Mouse (Mus musculus) midbrain, embryonic 13.5 days (tissue): ENCODE measurements around the gene Atp5g1. TPM values are rescaled to one million over a fixed set of nuclear protein-coding genes. Genes with fewer than 3 reads are reported as not detected.

Source experiments
- ATAC-seq: fragments of 200-750 bp; cut with Nextera tagmentation; 2 replicates; pipeline ENCODE4 v1.8.0; 2017; ENCODE audit warnings: mild to moderate bottlenecking, moderate TSS enrichment, moderate library complexity
- H3K27ac ChIP-seq: fragments of 300-500 bp; sonication (generic); 2 replicates; pipeline ENCODE4 v1.5.1; 2015; ENCODE audit warnings: inconsistent platforms, mild to moderate bottlenecking, moderate library complexity
- H3K27me3 ChIP-seq: fragments of 300-500 bp; sonication (generic); 2 replicates; pipeline ENCODE4 v1.6.1; 2015; ENCODE audit warnings: mild to moderate bottlenecking, inconsistent platforms
- H3K36me3 ChIP-seq: fragments of 300-500 bp; sonication (generic); 2 replicates; pipeline ENCODE4 v1.6.1; 2015; ENCODE audit warnings: mild to moderate bottlenecking, inconsistent platforms
- H3K4me1 ChIP-seq: fragments of 300-500 bp; sonication (generic); replicated peaks from 2 replicates; pipeline ENCODE4 v1.6.1; 2015; ENCODE audit warnings: inconsistent platforms
- H3K4me2 ChIP-seq: fragments of 300-500 bp; sonication (generic); replicated peaks from 2 replicates; pipeline ENCODE4 v1.6.1; 2015; ENCODE audit warnings: moderate library complexity, mild to moderate bottlenecking, inconsistent platforms
- H3K4me3 ChIP-seq: fragments of 300-500 bp; sonication (generic); replicated peaks from 2 replicates; pipeline ENCODE4 v1.5.1; 2015; ENCODE audit warnings: mild to moderate bottlenecking, inconsistent platforms
- H3K9ac ChIP-seq: fragments of 300-500 bp; sonication (generic); replicated peaks from 2 replicates; pipeline ENCODE4 v1.6.1; 2015; ENCODE audit warnings: mild to moderate bottlenecking, inconsistent platforms
- H3K9me3 ChIP-seq: fragments of 300-500 bp; sonication (generic); 2 replicates; pipeline ENCODE4 v1.6.1; 2016; ENCODE audit warnings: mild to moderate bottlenecking, inconsistent platforms
- WGBS: fragments of 180-500 bp; shearing (Covaris S2); methylation state at CpG from one replicate; pipeline ENCODE4 v1.1.7; 2015; 5-methylcytosine and 5-hydroxymethylcytosine counted together
- polyA plus RNA-seq: library from polyadenylated mRNA; unstranded; fragments of >200 nt; fragmentation: Nextera tagmentation; extraction: Ambion mirVana; gene quantifications from 2 replicates; pipeline ENCODE4 v1.2.1, GENCODE M21; 2015

Gene Atp5g1
- polyA plus RNA-seq, 1 experiment from 2014 or later = 423 TPM

- no peak overlapping the region for H3K4me3 ChIP-seq
- WGBS = 80% methylated on average over 5 of the region's 5 CpGs
- H3K27me3 ChIP-seq = no peaks in the 10 kb centered on the region
- no peak overlapping the region for H3K9ac ChIP-seq
- H3K36me3 ChIP-seq = peaks cover 18% of the 10 kb centered on the region
- H3K27ac ChIP-seq = no peak overlapping the region
- H3K9me3 ChIP-seq = no peaks in the 10 kb centered on the region
- peaks cover 23% of the 10 kb centered on the region for H3K4me1 ChIP-seq
- no peak overlapping the region for H3K4me2 ChIP-seq
- no peak for ATAC-seq
These were observed 7.2 kb downstream of the Atp5g1 start for GRCm38 (mm10) chr11:96068231-96068630.

DNA sequence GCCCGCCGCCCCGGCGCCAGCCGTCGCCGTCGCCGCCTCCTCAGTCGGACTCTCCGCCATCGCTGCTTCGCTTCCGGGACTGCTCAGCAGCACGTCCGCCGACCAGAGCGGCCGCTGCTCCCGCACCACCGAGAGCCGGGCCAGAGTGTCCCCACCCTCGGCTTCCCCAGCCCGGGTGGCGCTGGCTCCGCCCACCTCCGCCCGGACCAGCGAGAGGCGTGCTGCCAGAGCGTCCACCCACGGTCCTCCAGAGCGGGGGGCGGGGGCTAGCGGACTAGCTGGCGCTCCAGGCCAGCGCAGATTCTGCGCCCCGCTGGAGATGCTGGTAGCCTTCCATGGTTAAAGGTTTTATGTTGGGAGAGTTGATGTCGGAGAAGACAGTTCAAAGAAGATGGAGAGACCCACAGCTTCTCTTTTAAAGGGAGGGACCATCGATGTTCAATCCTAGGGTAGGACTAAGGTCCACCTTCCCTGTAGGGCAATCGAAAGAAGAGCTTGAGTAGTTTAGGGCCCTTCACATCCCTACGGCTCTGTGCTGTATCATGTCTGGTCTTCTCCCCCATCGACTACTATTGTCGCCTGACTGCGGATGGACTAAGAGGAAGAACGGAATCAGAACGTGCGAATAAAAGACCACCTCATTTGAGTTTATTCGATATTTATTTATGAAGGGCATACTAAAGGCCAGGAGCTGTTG is 10.1 kb downstream of the Atp5g1 start, which contains the start of gene Ube2z:
Gene Ube2z (minus strand): TSS at position 174 of the 697 bp plus-strand sequence.
- no peaks in the 10 kb centered on the region for H3K9me3 ChIP-seq
- no peaks in the 10 kb centered on the region for H3K27me3 ChIP-seq
- H3K4me3 ChIP-seq = peak within 1 kb of the TSS; percentile 95
- H3K9ac ChIP-seq = peak within 1 kb of the TSS; percentile 98
- peaks cover 14% of the 10 kb centered on the region for H3K36me3 ChIP-seq
- H3K4me1 ChIP-seq = peaks cover 34% of the 10 kb centered on the region
- peak within 1 kb of the TSS; percentile 98 for H3K4me2 ChIP-seq
- peak; percentile 100 for ATAC-seq
- 5% methylated on average over 47 of the region's 50 CpGs for WGBS
- peak within 1 kb of the TSS; percentile 85 for H3K27ac ChIP-seq

- WGBS = under 1% methylated on average over 54 of the region's 64 CpGs
- Histone ChIP-seq H3K27me3 (no peaks in the 10 kb centered on the region), H3K4me2 (peak overlapping the region; percentile 98)
These were observed 10.8 kb downstream of the Atp5g1 start for GRCm38 (mm10) chr11:96064521-96065214.

GRCm38 (mm10) chr11:96058309-96058708 is 17.2 kb downstream of the Atp5g1 start:
- H3K27ac ChIP-seq = no peak overlapping the region
- no peak overlapping the region for H3K4me2 ChIP-seq
- H3K4me3 ChIP-seq = no peak overlapping the region
- peaks cover 14% of the 10 kb centered on the region for H3K4me1 ChIP-seq
- no peaks in the 10 kb centered on the region for H3K9me3 ChIP-seq
- WGBS = 92% methylated on average over 4 of the region's 4 CpGs
- peaks cover 68% of the 10 kb centered on the region for H3K36me3 ChIP-seq
- no peak overlapping the region for H3K9ac ChIP-seq
- ATAC-seq = no peak
- H3K27me3 ChIP-seq = no peaks in the 10 kb centered on the region

More at GRCm38 (mm10) chr11:96064521-96065214, 10.8 kb downstream of the Atp5g1 start:
- Histone ChIP-seq H3K4me3 (peak overlapping the region; percentile 95), H3K9me3 (no peaks in the 10 kb centered on the region), H3K9ac (peak overlapping the region; percentile 98), H3K27ac (peak overlapping the region; percentile 85), H3K36me3 (peaks cover 21% of the 10 kb centered on the region), H3K4me1 (peaks cover 34% of the 10 kb centered on the region)
- ATAC-seq = peak; percentile 75

GRCm38 (mm10) chr11:96050854-96051253 is 24.6 kb downstream of the Atp5g1 start:
- no peaks in the 10 kb centered on the region for H3K4me1 ChIP-seq
- H3K4me3 ChIP-seq = no peak overlapping the region
- peaks cover 89% of the 10 kb centered on the region for H3K36me3 ChIP-seq
- no peak overlapping the region for H3K9ac ChIP-seq
- H3K27ac ChIP-seq = no peak overlapping the region
- no peak for ATAC-seq
- no peaks in the 10 kb centered on the region for H3K27me3 ChIP-seq
- H3K9me3 ChIP-seq = no peaks in the 10 kb centered on the region
- 94% methylated on average over 3 of the region's 3 CpGs for whole genome bisulfite sequencing
- no peak overlapping the region for H3K4me2 ChIP-seq

GRCm38 (mm10) chr11:96049939-96050338 is 25.5 kb downstream of the Atp5g1 start:
- H3K27ac ChIP-seq = no peak overlapping the region
- no peaks in the 10 kb centered on the region for H3K27me3 ChIP-seq
- H3K4me1 ChIP-seq = no peaks in the 10 kb centered on the region
- no peak for ATAC-seq
- H3K4me2 ChIP-seq = no peak overlapping the region
- H3K9me3 ChIP-seq = no peaks in the 10 kb centered on the region
- WGBS = 84% methylated on average over 4 of the region's 4 CpGs
- H3K4me3 ChIP-seq = no peak overlapping the region
- peaks cover 87% of the 10 kb centered on the region for H3K36me3 ChIP-seq
- H3K9ac ChIP-seq = no peak overlapping the region

DNA sequence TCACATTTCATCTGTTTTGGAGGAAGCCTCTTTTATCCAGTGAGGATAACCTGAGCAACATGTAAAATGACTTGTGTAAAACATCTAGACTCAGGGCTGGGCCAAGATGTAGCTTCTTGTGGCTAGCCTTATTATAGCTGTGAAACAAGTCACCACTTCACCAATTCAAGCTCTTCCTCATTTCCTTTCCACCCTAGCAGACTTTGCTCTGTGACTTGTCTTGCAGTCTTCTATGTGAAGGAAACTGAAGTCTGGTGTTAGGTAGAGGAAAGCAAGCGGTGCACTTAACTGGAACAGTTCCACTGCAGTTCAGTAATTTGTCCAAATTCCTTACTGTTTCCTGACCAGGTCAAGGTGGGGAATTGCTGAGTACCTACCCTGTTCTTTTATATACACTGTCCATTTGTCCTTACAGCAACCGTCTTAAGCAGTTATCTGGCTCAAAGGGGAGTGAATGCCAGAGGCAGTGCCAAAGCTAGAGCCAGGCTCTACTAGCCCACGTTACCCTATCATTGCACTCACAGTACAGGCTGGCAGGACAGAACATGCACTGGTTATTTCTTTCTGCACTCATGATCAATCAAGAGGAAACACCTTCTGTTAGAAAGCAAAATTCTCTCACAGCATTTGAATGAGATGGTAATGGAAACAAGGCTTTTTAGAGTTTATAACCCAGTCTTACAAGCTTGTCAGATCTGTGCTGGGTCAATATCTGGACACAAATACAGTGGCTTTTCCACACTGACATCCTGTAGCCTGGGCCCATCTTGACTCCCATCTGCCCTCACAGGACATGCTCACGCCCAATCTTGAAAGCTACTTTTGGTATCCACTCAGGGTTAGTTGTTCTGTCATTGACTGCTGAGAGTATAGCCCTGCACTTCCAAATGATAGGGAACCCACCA is 27.7 kb downstream of the Atp5g1 start:
- Histone ChIP-seq H3K27ac (no peak overlapping the region; the same call in 1 of the 2 replicates), H3K4me3 (no peak overlapping the region), H3K4me1 (no peaks in the 10 kb centered on the region), H3K4me2 (no peak overlapping the region), H3K27me3 (no peaks in the 10 kb centered on the region), H3K9ac (no peak overlapping the region), H3K36me3 (peaks cover 90% of the 10 kb centered on the region), H3K9me3 (no peaks in the 10 kb centered on the region)
- 94% methylated on average over 4 of the region's 4 CpGs for WGBS
- ATAC-seq = no peak

GRCm38 (mm10) chr11:96046793-96047192 is 28.7 kb downstream of the Atp5g1 start:
- Histone ChIP-seq H3K9ac (no peak overlapping the region), H3K4me3 (no peak overlapping the region), H3K36me3 (peaks cover 85% of the 10 kb centered on the region), H3K9me3 (no peaks in the 10 kb centered on the region), H3K4me2 (no peak overlapping the region), H3K27me3 (no peaks in the 10 kb centered on the region), H3K4me1 (no peaks in the 10 kb centered on the region), H3K27ac (no peak overlapping the region)
- ATAC-seq = no peak
- 83% methylated on average over 2 of the region's 2 CpGs for WGBS

- WGBS = 83% methylated on average over 8 of the region's 8 CpGs
- no peak overlapping the region for H3K4me3 ChIP-seq
- no peak overlapping the region for H3K4me2 ChIP-seq
- no peaks in the 10 kb centered on the region for H3K4me1 ChIP-seq
- no peak overlapping the region for H3K9ac ChIP-seq
- H3K27ac ChIP-seq = no peak overlapping the region
- H3K36me3 ChIP-seq = peaks cover 83% of the 10 kb centered on the region
- no peak for ATAC-seq
- H3K27me3 ChIP-seq = no peaks in the 10 kb centered on the region
- no peaks in the 10 kb centered on the region for H3K9me3 ChIP-seq
These were observed 29.4 kb downstream of the Atp5g1 start for GRCm38 (mm10) chr11:96046028-96046427.

- no peak for ATAC-seq
These were observed 30.5 kb downstream of the Atp5g1 start for GRCm38 (mm10) chr11:96044803-96045567.

GRCm38 (mm10) chr11:96038560-96038959 is 36.9 kb downstream of the Atp5g1 start:
- ATAC-seq = no peak
- H3K27me3 ChIP-seq = no peaks in the 10 kb centered on the region
- H3K9ac ChIP-seq = no peak overlapping the region
- peaks cover 25% of the 10 kb centered on the region for H3K4me1 ChIP-seq
- H3K36me3 ChIP-seq = peaks cover 45% of the 10 kb centered on the region
- no peaks in the 10 kb centered on the region for H3K9me3 ChIP-seq
- H3K27ac ChIP-seq = no peak overlapping the region
- H3K4me2 ChIP-seq = no peak overlapping the region
- WGBS = 92% methylated on average over 1 of the region's 1 CpGs
- H3K4me3 ChIP-seq = no peak overlapping the region

More at GRCm38 (mm10) chr11:96044803-96045567, 30.5 kb downstream of the Atp5g1 start:
- Histone ChIP-seq H3K4me3 (no peak overlapping the region), H3K4me2 (no peak overlapping the region), H3K27me3 (no peaks in the 10 kb centered on the region), H3K27ac (no peak overlapping the region), H3K36me3 (peaks cover 80% of the 10 kb centered on the region), H3K9me3 (no peaks in the 10 kb centered on the region), H3K9ac (no peak overlapping the region), H3K4me1 (no peaks in the 10 kb centered on the region)
- WGBS = 88% methylated on average over 11 of the region's 11 CpGs
